Mouse (Mus musculus) lung, postnatal 25 days (tissue): ENCODE results near the gene Vmn1r52.
"Not testable (repeated sequence)": the region's sequence is repeated elsewhere in the genome, so short reads cannot be mapped to it uniquely, and the experiment has no call there.

Experiments used
- DNase-seq: peaks from one replicate; pipeline ENCODE4 v3.0.0; 2022; ENCODE audit warnings: low spot score

Gene Vmn1r52

DNA sequence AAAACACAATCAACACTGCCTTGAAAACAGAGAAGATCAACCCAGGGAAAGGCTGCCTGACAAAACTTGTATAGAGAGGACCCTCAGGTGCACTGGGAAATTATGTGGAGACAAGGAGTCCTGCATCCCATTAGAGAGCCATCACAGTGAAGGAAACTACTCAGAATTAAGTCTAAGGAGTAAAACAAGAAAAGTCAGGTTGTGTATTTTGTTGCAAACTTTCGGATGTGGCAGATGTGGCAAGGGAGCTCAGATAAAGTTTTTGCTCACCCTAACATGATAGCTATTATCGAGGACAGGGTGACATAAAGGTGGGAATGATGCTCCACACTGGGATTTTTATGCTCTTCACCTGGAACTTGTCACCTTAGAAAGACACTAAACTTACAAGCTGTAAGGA is at the start of gene Vmn1r52:
Gene Vmn1r52, plus strand, starts transcription at position 301 of the 400 bp plus-strand sequence.
- no peak for DNase-seq

DNA sequence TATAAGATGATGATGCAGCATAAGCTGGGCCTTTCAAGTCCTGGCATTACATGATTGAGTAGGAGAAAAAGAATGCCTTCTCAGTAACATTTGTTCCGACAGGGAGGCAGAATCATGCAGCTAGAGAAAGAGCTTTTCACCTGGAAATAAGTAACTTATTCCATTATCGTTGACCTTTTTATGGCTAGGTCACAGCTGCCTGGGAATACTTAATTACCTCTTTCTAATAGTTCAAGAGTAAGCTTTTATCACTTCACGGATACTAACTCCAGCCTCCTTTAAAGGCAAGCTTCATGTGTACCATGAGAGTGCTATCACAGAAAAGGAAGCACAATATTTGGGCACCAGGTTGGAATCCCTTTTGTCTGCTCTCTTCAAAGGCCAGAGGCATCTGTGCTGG is 14.5 kb upstream of the Vmn1r52 start:
- no peak for DNase-seq

DNA sequence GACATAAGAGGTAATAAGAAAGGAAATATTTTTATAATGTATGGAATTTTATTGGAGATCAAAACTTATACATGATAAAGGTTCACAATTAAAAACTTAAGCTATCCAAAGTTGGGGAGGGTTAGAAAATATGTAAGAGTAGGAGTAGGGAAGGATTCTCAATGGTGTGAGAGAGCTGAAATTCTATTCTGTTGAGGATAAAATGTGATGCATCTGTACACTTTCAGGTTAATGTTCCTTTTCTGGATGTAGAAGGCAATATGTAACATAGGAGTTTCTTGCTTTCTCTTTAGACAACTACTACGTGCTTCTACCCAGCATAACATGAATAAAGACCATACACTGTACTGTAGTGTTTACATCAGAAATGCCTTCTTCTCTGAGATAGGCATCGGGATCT is 27.9 kb downstream of the Vmn1r52 start, which contains the start of gene V1ra8:
Gene V1ra8, plus strand, starts transcription at position 301 of the 400 bp plus-strand sequence.
- not testable (repeated sequence) for DNase-seq

DNA sequence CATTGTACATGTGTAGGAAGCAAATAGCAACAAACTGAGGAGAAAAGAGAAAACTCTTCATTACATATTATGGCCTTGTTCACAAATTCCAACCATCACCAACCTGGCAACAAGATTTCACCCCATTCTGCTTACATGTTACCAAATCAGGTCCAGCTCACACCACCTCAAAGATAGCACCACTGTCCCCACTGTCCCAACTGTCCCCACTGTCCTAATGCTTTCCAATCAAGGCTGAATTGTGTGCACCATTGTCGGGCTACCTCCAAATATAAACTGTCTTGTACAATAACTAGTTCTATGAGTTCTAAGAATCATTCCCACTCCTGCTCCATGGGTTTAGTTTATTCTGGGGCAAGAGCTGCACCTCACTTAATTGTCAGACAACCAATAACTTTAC is 49.7 kb downstream of the Vmn1r52 start, which contains the start of gene Vmn1r53:
Gene Vmn1r53, minus strand, starts transcription at position 101 of the 400 bp plus-strand sequence.
- no peak for DNase-seq
